Mouse (Mus musculus) midbrain, embryonic 11.5 days (tissue): ENCODE measurements around the gene Elf5. TPM values are rescaled to one million over a fixed set of nuclear protein-coding genes. Genes with fewer than 3 reads are reported as not detected.
A peak's percentile ranks its signal among the peaks of the same experiment; 100 is the strongest.

Experiments
- ATAC-seq: fragments of 200-750 bp; cut with Nextera tagmentation; 2 replicates; pipeline ENCODE4 v1.8.0; 2017; ENCODE audit warnings: moderate TSS enrichment, moderate library complexity; ENCODE audit not compliant: low FRiP score
- DNase-seq: peaks from one replicate; pipeline ENCODE4 v3.0.0; 2015; ENCODE audit warnings: low spot score; ENCODE audit errors: missing footprints
- H3K27ac ChIP-seq: fragments of 300-500 bp; sonication (generic); 2 replicates; pipeline ENCODE4 v1.5.1; 2014; ENCODE audit warnings: low read depth, low read length
- H3K27me3 ChIP-seq: fragments of 300-500 bp; sonication (generic); 2 replicates; pipeline ENCODE4 v1.6.1; 2014; ENCODE audit warnings: mild to moderate bottlenecking, low read length, moderate library complexity, mixed read lengths; ENCODE audit not compliant: control insufficient read depth, insufficient read depth
- H3K36me3 ChIP-seq: fragments of 300-500 bp; sonication (generic); 2 replicates; pipeline ENCODE4 v1.6.1; 2014; ENCODE audit warnings: mild to moderate bottlenecking, low read length, moderate library complexity, mixed read lengths; ENCODE audit not compliant: control insufficient read depth, insufficient read depth
- H3K4me1 ChIP-seq: fragments of 300-500 bp; sonication (generic); 2 replicates; pipeline ENCODE4 v1.6.1; 2014; ENCODE audit warnings: low read length; ENCODE audit not compliant: control insufficient read depth, insufficient read depth
- H3K4me2 ChIP-seq: fragments of 300-500 bp; sonication (generic); 2 replicates; pipeline ENCODE4 v1.6.1; 2014; ENCODE audit warnings: mild to moderate bottlenecking, moderate library complexity
- H3K4me3 ChIP-seq: fragments of 300-500 bp; sonication (generic); 2 replicates; pipeline ENCODE4 v1.5.1; 2014; ENCODE audit warnings: low read depth, low read length
- H3K9ac ChIP-seq: fragments of 300-500 bp; sonication (generic); 2 replicates; pipeline ENCODE4 v1.6.1; 2014; ENCODE audit warnings: low read length
- H3K9me3 ChIP-seq: fragments of 300-500 bp; sonication (generic); 2 replicates; pipeline ENCODE4 v1.6.1; 2016; ENCODE audit warnings: low read length; ENCODE audit not compliant: control insufficient read depth
- WGBS: fragments of 180-500 bp; shearing (Covaris S2); extraction: QIAGEN DNeasy Blood & Tissue Kit; methylation state at CpG from one replicate; pipeline ENCODE4 v1.1.7; 2014; 5-methylcytosine and 5-hydroxymethylcytosine counted together
- polyA plus RNA-seq: library from polyadenylated mRNA; unstranded; fragments of >200 nt; fragmentation: Nextera tagmentation; extraction: Ambion mirVana; gene quantifications from 2 replicates; pipeline ENCODE4 v1.2.1, GENCODE M21; 2014

Gene Elf5
- polyA plus RNA-seq, 1 experiment from 2014 or later = not detected

DNA sequence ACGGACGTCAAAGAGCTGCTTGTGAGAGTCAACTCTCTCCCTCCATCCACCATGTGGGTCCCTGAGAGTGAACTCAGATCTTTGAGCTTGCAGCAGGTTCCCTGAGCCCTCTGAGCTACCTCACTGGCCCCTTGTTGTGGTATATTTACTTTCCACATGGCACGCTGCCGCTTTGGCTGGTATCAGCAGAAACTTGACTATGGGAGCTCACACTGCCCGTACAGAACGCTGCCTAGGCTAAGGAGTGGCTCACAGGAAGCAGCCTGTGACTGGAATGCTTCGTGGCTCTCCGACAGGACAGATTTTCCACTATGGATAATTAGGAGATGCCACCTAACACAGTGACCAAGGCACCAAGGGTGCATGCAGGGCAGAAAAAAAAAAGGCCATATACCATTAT is 49.7 kb downstream of the Elf5 start:
- H3K9me3 ChIP-seq = no peaks in the 10 kb centered on the region
- H3K4me3 ChIP-seq = no peak overlapping the region
- H3K27ac ChIP-seq = no peak overlapping the region
- 85% methylated on average over 8 of the region's 8 CpGs for WGBS
- no peaks in the 10 kb centered on the region for H3K27me3 ChIP-seq
- peaks cover 7% of the 10 kb centered on the region; the same call in 1 of the 2 replicates for H3K36me3 ChIP-seq
- H3K4me1 ChIP-seq = no peaks in the 10 kb centered on the region
- ATAC-seq = no peak
- H3K9ac ChIP-seq = no peak overlapping the region
- DNase-seq = no peak
- H3K4me2 ChIP-seq = no peak overlapping the region

DNA sequence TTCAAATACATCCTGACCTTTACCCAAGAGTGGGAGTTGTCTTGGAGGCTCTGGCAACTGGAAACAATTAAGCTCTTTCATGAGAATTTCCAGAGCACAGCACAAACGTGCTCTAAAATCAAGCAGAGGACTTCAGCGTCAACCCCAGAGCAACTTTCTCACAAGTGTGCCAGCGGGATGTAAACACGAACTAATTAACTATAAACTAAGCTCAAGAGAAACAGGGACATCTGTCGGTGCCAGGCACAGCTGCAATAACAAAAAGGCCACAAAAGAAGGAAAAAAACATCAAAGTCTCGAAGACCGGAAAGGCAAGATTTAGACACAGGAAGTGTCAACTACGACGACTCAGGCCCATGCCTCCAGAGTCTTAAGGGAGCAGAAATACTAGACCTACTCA is 50.3 kb downstream of the Elf5 start:
- DNase-seq = peak; percentile 81
- Histone ChIP-seq H3K4me2 (no peak overlapping the region), H3K4me3 (no peak overlapping the region), H3K4me1 (no peaks in the 10 kb centered on the region), H3K27ac (no peak overlapping the region), H3K9ac (no peak overlapping the region), H3K9me3 (no peaks in the 10 kb centered on the region), H3K27me3 (no peaks in the 10 kb centered on the region), H3K36me3 (peaks cover 8% of the 10 kb centered on the region; the same call in 1 of the 2 replicates)
- no peak for ATAC-seq
- WGBS = 75% methylated on average over 9 of the region's 9 CpGs

DNA sequence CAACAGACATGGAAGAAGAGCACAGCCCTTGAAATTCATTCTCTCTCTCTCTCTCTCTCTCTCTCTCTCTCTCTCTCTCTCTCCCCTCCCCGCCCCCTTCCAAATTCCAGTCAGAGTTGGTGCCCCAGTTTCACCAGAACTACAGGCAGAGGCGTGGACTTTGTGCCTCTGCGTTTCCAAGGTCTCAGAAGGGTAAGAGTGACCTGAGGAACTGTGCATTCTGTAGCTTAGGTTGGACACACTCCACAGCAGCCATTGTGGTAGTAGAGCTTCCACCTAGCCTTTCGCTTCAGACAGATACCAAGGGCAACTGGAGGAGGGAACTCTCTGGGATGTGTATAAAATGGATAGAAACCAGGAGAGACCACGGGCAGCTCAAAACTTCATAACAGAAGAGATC is 51.3 kb downstream of the Elf5 start:
- Histone ChIP-seq H3K36me3 (peaks cover 12% of the 10 kb centered on the region; the same call in 1 of the 2 replicates), H3K4me3 (no peak overlapping the region), H3K9ac (no peak overlapping the region)

DNA sequence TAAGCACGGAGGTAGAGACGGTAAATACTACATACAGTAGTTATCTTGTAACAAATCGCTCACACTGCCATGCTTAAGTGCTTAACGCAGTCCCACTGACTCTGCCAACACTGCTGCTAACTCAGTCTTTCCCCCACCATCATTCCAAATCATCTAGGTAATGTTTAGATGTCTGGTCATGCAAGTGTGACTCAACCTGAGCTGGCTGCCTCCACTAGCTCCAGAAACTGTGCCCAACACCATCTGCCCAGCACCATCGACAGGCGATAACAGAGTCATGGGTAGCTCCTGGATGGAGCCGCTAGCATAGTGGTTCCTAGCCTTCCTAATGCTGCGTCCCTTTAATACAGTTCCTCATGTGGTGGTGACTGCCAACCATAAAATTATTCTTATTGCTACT is 53.0 kb downstream of the Elf5 start:
- Histone ChIP-seq H3K4me3 (no peak overlapping the region), H3K9me3 (no peaks in the 10 kb centered on the region), H3K27ac (no peak overlapping the region), H3K27me3 (no peaks in the 10 kb centered on the region), H3K4me2 (no peak overlapping the region), H3K9ac (no peak overlapping the region), H3K4me1 (no peaks in the 10 kb centered on the region), H3K36me3 (peaks cover 12% of the 10 kb centered on the region; the same call in 1 of the 2 replicates)
- DNase-seq (no peak), ATAC-seq (no peak)
- WGBS = 96% methylated on average over 8 of the region's 8 CpGs

More for the DNA sequence above, 51.3 kb downstream of the Elf5 start:
- Histone ChIP-seq H3K4me1 (no peaks in the 10 kb centered on the region), H3K27ac (no peak overlapping the region), H3K27me3 (no peaks in the 10 kb centered on the region), H3K4me2 (no peak overlapping the region), H3K9me3 (no peaks in the 10 kb centered on the region)
- 94% methylated on average over 5 of the region's 5 CpGs for WGBS
- no peak for ATAC-seq
- DNase-seq = no peak

DNA sequence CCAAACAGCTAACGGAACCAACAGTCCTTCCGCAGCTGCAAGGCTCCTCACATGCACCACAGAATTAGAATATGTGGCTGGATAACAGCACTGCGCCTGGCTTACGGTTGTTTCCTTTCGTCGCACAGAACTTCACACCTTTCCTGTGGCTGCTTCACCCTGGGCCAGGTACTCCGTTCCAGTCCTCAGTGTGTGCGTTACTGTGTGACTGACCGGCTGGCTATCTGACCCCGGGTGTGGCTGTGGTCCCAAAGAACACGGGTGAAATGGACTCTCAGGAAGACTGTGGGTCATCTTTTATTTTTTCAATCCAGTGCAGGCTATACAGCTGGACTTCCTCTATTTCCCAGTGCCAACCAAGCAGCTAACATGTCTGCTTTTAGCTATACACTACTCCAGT is 53.9 kb downstream of the Elf5 start:
- H3K27ac ChIP-seq = no peak overlapping the region
- DNase-seq (peak; percentile 21), ATAC-seq (no peak)
- 94% methylated on average over 11 of the region's 11 CpGs for WGBS
- no peaks in the 10 kb centered on the region for H3K4me1 ChIP-seq
- no peaks in the 10 kb centered on the region for H3K9me3 ChIP-seq
- H3K36me3 ChIP-seq = peaks cover 12% of the 10 kb centered on the region; the same call in 1 of the 2 replicates
- no peaks in the 10 kb centered on the region for H3K27me3 ChIP-seq
- H3K4me3 ChIP-seq = no peak overlapping the region
- no peak overlapping the region for H3K9ac ChIP-seq
- H3K4me2 ChIP-seq = no peak overlapping the region

DNA sequence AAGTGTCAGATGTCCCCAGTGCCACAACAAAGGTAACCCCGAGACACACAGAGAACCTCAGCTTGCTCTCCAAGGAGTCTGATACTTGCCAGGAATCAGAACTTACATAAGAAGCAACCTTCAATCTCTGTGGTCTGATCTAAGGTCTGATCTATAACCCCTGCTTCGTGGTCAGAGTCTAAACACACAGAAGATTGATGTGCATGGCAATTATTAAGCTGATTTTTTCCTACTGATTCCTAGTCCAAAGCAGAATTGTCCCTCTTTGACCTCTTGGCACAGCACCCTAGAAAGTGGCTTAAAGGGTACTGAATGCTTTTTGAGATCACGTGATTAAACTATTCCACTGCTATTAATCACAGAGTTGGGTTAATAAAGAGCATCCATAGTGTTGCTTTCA is 54.8 kb downstream of the Elf5 start:
- WGBS = 90% methylated on average over 3 of the region's 3 CpGs
- ATAC-seq = no peak
- H3K27ac ChIP-seq = no peak overlapping the region

DNA sequence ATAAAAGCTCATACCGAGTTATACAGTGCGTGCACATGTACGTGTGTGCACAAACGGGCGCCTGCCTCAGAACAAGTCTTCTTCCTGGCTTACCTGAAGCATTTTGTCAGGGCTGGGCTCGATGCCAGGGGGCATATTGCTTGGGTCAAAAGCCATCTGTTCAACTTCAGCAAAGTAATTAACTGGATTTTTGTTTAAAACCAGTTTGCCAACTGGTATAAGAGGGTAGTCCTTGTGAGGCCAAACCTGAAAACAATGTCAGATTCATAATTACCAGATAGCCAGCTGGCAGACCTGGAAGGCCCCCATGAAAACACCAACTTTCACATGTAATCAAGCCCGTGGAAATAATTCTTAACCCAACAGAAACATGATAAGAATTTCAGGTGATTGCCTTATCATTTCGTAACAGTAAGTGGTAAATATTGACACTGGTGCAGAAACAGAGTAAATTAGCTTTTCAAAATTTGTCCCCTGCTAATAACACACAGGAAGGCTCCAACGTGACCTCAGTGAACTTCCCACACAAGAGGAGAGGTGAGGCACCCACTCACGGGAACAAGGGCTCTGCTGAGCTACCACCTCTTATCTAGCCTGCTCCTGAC is 55.6 kb downstream of the Elf5 start:
- Histone ChIP-seq H3K27ac (no peak overlapping the region), H3K9me3 (no peaks in the 10 kb centered on the region), H3K4me2 (no peak overlapping the region), H3K4me1 (no peaks in the 10 kb centered on the region), H3K4me3 (no peak overlapping the region), H3K27me3 (no peaks in the 10 kb centered on the region), H3K36me3 (peaks cover 12% of the 10 kb centered on the region; the same call in 1 of the 2 replicates), H3K9ac (no peak overlapping the region)
- 95% methylated on average over 10 of the region's 10 CpGs for WGBS
- ATAC-seq (no peak), DNase-seq (no peak)

More for the DNA sequence above, 54.8 kb downstream of the Elf5 start:
- Histone ChIP-seq H3K36me3 (peaks cover 12% of the 10 kb centered on the region; the same call in 1 of the 2 replicates), H3K27me3 (no peaks in the 10 kb centered on the region), H3K4me1 (no peaks in the 10 kb centered on the region), H3K9ac (no peak overlapping the region), H3K4me3 (no peak overlapping the region), H3K4me2 (no peak overlapping the region), H3K9me3 (no peaks in the 10 kb centered on the region)
- peak; percentile 74 for DNase-seq

DNA sequence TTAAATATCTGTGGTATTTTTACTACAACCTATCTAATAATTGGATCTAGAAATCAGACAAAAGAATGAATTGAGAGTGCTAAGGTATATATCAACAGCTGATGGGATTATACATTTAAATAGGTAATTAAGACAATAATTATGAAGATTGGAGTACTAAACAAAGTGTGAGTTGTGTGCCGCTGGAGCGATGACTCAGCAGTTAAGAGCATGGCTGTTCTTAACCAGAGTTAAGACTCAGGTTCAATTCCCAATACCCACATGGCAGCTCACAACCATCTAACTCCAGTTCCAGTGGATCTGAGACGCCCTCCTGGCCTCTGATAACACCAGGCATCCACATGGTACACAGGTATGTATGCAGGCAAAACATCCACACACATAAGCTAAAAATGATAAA is 61.9 kb downstream of the Elf5 start:
- Histone ChIP-seq H3K9ac (no peak overlapping the region), H3K36me3 (peaks cover 7% of the 10 kb centered on the region; the same call in 1 of the 2 replicates), H3K27me3 (no peaks in the 10 kb centered on the region), H3K9me3 (no peaks in the 10 kb centered on the region), H3K4me1 (no peaks in the 10 kb centered on the region), H3K27ac (no peak overlapping the region), H3K4me3 (no peak overlapping the region), H3K4me2 (no peak overlapping the region)
- no peak for ATAC-seq
- WGBS = 96% methylated on average over 3 of the region's 3 CpGs
- DNase-seq = no peak

DNA sequence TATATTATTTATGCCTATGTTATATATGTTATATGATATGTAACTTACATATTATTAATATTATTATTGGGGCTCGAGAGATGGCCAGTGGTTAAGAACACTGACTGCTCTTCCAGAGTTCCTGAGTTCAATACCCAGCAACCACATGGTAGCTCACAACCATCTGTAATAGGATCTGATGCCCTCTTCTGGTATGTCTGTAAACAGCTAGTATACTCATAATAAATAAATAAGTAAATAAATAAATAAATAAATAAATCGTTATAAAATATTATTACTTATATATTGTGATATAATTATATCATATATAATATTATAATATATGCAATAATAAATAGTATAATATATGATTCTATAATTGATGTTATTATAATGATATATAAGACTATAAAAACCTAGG is 64.7 kb downstream of the Elf5 start:
- no peaks in the 10 kb centered on the region for H3K9me3 ChIP-seq
- H3K4me2 ChIP-seq = no peak overlapping the region
- no peaks in the 10 kb centered on the region for H3K4me1 ChIP-seq
- no peak overlapping the region for H3K9ac ChIP-seq
- H3K36me3 ChIP-seq = peaks cover 7% of the 10 kb centered on the region; the same call in 1 of the 2 replicates
- H3K27ac ChIP-seq = no peak overlapping the region
- no peak for ATAC-seq
- no peaks in the 10 kb centered on the region for H3K27me3 ChIP-seq
- H3K4me3 ChIP-seq = no peak overlapping the region
- peak; percentile 65 for DNase-seq
- 98% methylated on average over 2 of the region's 2 CpGs for WGBS
